Mouse (Mus musculus) olfactory bulb, adult 2 months (tissue): ENCODE data around the gene Pacrg.

ENCODE experiments used
- CTCF ChIP-seq: fragments of 200-500 bp; IDR thresholded peaks from 2 replicates; pipeline ENCODE4 v1.5.1; 2012; ENCODE audit warnings: low read depth, mild to moderate bottlenecking, low read length, moderate library complexity; ENCODE audit not compliant: insufficient read depth
- POLR2A ChIP-seq: fragments of 200-500 bp; IDR thresholded peaks from 2 replicates; pipeline ENCODE4 v1.6.1; 2012; ENCODE audit warnings: mild to moderate bottlenecking, low read depth, low read length, moderate library complexity; ENCODE audit not compliant: insufficient read depth

- TF ChIP-seq CTCF (no peak), POLR2A (no peak)
These were observed 142.1 kb downstream of the Pacrg start for GRCm38 (mm10) chr17:10698041-10698440.
